Mouse (Mus musculus): ENCODE measurements around the gene C1ql2.

DNA sequence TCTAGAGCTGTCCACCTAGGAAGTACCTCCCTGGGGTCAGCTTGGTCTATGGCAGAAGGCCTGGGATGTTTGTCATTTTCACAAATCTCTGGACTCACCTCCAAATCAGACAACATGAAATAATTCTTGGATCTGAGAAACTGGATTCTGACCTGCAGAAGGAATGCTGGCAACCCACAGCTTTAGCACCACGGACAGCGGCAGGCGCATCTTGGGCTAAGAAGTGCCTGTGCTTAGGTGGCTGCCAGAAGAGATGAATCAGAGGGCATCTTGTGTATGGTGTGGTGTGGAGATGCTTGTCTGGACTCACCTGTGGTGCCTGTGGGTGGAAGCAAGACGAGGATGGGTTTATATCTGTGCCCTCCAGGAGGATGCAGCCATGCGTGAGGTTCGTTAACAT is 8.5 kb upstream of the C1ql2 start:
- no peak for TF ChIP-seq TCF12 (IDR thresholded peaks at IDR 0.05; ENCODE audit: insufficient read depth, poor library complexity, severe bottlenecking)
- no peak for TF ChIP-seq MYOG (IDR thresholded peaks at IDR 0.05; ENCODE audit: control insufficient read depth in 1 of 3, insufficient read depth in 1 of 3, insufficient read length in 2 of 3, low read depth in 2 of 3)
- no peak for TF ChIP-seq CEBPB (IDR thresholded peaks at IDR 0.05; ENCODE audit: insufficient read depth, poor library complexity, severe bottlenecking)
- no peak for TF ChIP-seq POLR2A (IDR thresholded peaks at IDR 0.05; ENCODE audit: insufficient read length, low read depth)
- no peak for TF ChIP-seq SRF (IDR thresholded peaks at IDR 0.05; ENCODE audit: control insufficient read depth, insufficient read length, low read depth)
- TF ChIP-seq MAX (IDR thresholded peaks at IDR 0.05; ENCODE audit: low read depth) = no peak
- no peak for TF ChIP-seq POLR2AphosphoS2 (IDR thresholded peaks at IDR 0.05; ENCODE audit: insufficient read length, low read depth)
- no peak for TF ChIP-seq E2F4 (IDR thresholded peaks at IDR 0.05; ENCODE audit: insufficient read depth)
- no peak for TF ChIP-seq USF1 (IDR thresholded peaks at IDR 0.05; ENCODE audit: low read depth)
